Mouse (Mus musculus) midbrain, embryonic 11.5 days (tissue): ENCODE measurements around the gene Rbms3. TPM values are rescaled to one million over a fixed set of nuclear protein-coding genes. Genes with fewer than 3 reads are reported as not detected.

Experiments used
- ATAC-seq: fragments of 200-750 bp; cut with Nextera tagmentation; 2 replicates; pipeline ENCODE4 v1.8.0; 2017; ENCODE audit warnings: moderate TSS enrichment, moderate library complexity; ENCODE audit not compliant: low FRiP score
- DNase-seq: peaks from one replicate; pipeline ENCODE4 v3.0.0; 2015; ENCODE audit warnings: low spot score; ENCODE audit errors: missing footprints
- H3K27ac ChIP-seq: fragments of 300-500 bp; sonication (generic); 2 replicates; pipeline ENCODE4 v1.5.1; 2014; ENCODE audit warnings: low read depth, low read length
- H3K27me3 ChIP-seq: fragments of 300-500 bp; sonication (generic); 2 replicates; pipeline ENCODE4 v1.6.1; 2014; ENCODE audit warnings: mild to moderate bottlenecking, low read length, moderate library complexity, mixed read lengths; ENCODE audit not compliant: control insufficient read depth, insufficient read depth
- H3K36me3 ChIP-seq: fragments of 300-500 bp; sonication (generic); 2 replicates; pipeline ENCODE4 v1.6.1; 2014; ENCODE audit warnings: mild to moderate bottlenecking, low read length, moderate library complexity, mixed read lengths; ENCODE audit not compliant: control insufficient read depth, insufficient read depth
- H3K4me1 ChIP-seq: fragments of 300-500 bp; sonication (generic); 2 replicates; pipeline ENCODE4 v1.6.1; 2014; ENCODE audit warnings: low read length; ENCODE audit not compliant: control insufficient read depth, insufficient read depth
- H3K4me2 ChIP-seq: fragments of 300-500 bp; sonication (generic); 2 replicates; pipeline ENCODE4 v1.6.1; 2014; ENCODE audit warnings: mild to moderate bottlenecking, moderate library complexity
- H3K4me3 ChIP-seq: fragments of 300-500 bp; sonication (generic); 2 replicates; pipeline ENCODE4 v1.5.1; 2014; ENCODE audit warnings: low read depth, low read length
- H3K9ac ChIP-seq: fragments of 300-500 bp; sonication (generic); 2 replicates; pipeline ENCODE4 v1.6.1; 2014; ENCODE audit warnings: low read length
- H3K9me3 ChIP-seq: fragments of 300-500 bp; sonication (generic); 2 replicates; pipeline ENCODE4 v1.6.1; 2016; ENCODE audit warnings: low read length; ENCODE audit not compliant: control insufficient read depth
- WGBS: fragments of 180-500 bp; shearing (Covaris S2); extraction: QIAGEN DNeasy Blood & Tissue Kit; methylation state at CpG from one replicate; pipeline ENCODE4 v1.1.7; 2014; 5-methylcytosine and 5-hydroxymethylcytosine counted together
- polyA plus RNA-seq: library from polyadenylated mRNA; unstranded; fragments of >200 nt; fragmentation: Nextera tagmentation; extraction: Ambion mirVana; gene quantifications from 2 replicates; pipeline ENCODE4 v1.2.1, GENCODE M21; 2014

Rbms3 gene
- polyA plus RNA-seq, 1 experiment from 2014 or later: 13.6 TPM

GRCm38 (mm10) chr9:117373164-117373741 lies 256.5 kb downstream of the Rbms3 start:
- WGBS: 73% methylated on average over 7 of the region's 7 CpGs
- no peak for ATAC-seq
- no peaks in the 10 kb centered on the region for H3K36me3 ChIP-seq
- no peak overlapping the region for H3K4me3 ChIP-seq
- no peaks in the 10 kb centered on the region for H3K4me1 ChIP-seq
- no peak overlapping the region for H3K9ac ChIP-seq
- no peak overlapping the region for H3K27ac ChIP-seq
- DNase-seq: peak; percentile 75
- H3K4me2 ChIP-seq: no peak overlapping the region
- H3K27me3 ChIP-seq: no peaks in the 10 kb centered on the region
- H3K9me3 ChIP-seq: no peaks in the 10 kb centered on the region

- whole genome bisulfite sequencing: 87% methylated on average over 5 of the region's 5 CpGs
- DNase-seq (no peak), ATAC-seq (no peak)
- Histone ChIP-seq H3K4me1 (no peaks in the 10 kb centered on the region), H3K9ac (no peak overlapping the region), H3K4me3 (no peak overlapping the region), H3K4me2 (no peak overlapping the region), H3K36me3 (no peaks in the 10 kb centered on the region), H3K27ac (no peak overlapping the region), H3K9me3 (no peaks in the 10 kb centered on the region), H3K27me3 (no peaks in the 10 kb centered on the region)
These were observed 257.7 kb downstream of the Rbms3 start for GRCm38 (mm10) chr9:117371980-117372379.

GRCm38 (mm10) chr9:117370086-117370485 lies 259.6 kb downstream of the Rbms3 start:
- no peak overlapping the region for H3K4me3 ChIP-seq
- no peak overlapping the region for H3K4me2 ChIP-seq
- H3K27ac ChIP-seq: no peak overlapping the region
- no peaks in the 10 kb centered on the region for H3K27me3 ChIP-seq
- ATAC-seq (no peak), DNase-seq (peak; percentile 68)
- H3K9me3 ChIP-seq: no peaks in the 10 kb centered on the region
- no peaks in the 10 kb centered on the region for H3K36me3 ChIP-seq
- WGBS: 94% methylated on average over 6 of the region's 6 CpGs
- no peaks in the 10 kb centered on the region for H3K4me1 ChIP-seq
- no peak overlapping the region for H3K9ac ChIP-seq

DNA sequence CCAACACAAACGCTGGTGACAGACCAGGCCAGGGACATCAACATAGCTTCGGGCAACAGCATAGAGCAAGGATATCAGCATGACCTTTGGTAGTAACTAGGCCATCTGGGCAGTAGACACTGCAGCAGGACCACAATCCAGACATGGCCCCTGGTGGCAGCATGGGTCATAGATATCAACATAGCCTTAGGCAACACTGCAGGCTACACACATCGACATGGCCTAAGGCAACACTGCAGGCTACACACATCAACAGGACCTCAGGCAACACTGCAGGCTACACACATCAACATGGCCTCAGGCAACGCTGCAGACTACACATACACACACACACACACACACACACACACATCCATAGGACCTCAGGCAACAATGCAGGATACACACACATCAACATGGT lies 261.7 kb downstream of the Rbms3 start:
- Histone ChIP-seq H3K9me3 (no peaks in the 10 kb centered on the region), H3K9ac (no peak overlapping the region), H3K27me3 (no peaks in the 10 kb centered on the region), H3K4me2 (no peak overlapping the region), H3K36me3 (no peaks in the 10 kb centered on the region), H3K4me3 (no peak overlapping the region), H3K27ac (no peak overlapping the region), H3K4me1 (0 out of 2 replicates have a peak, but pooled peaks cover 2% of the 10 kb centered on the region)
- WGBS: 97% methylated on average over 4 of the region's 4 CpGs
- ATAC-seq (no peak), DNase-seq (peak; percentile 75)

- H3K27ac ChIP-seq: no peak overlapping the region
- no peak overlapping the region for H3K4me2 ChIP-seq
- DNase-seq (no peak), ATAC-seq (no peak)
- no peak overlapping the region for H3K9ac ChIP-seq
- WGBS: 37% methylated on average over 3 of the region's 3 CpGs
- no peaks in the 10 kb centered on the region for H3K9me3 ChIP-seq
- peaks cover 11% of the 10 kb centered on the region; the same call in 1 of the 2 replicates for H3K4me1 ChIP-seq
- H3K27me3 ChIP-seq: no peaks in the 10 kb centered on the region
- no peak overlapping the region for H3K4me3 ChIP-seq
- H3K36me3 ChIP-seq: no peaks in the 10 kb centered on the region
These were observed 265.1 kb downstream of the Rbms3 start for GRCm38 (mm10) chr9:117364610-117365009.

GRCm38 (mm10) chr9:117361431-117361830 lies 268.3 kb downstream of the Rbms3 start:
- no peaks in the 10 kb centered on the region for H3K27me3 ChIP-seq
- ATAC-seq: no peak
- H3K4me3 ChIP-seq: no peak overlapping the region
- H3K9ac ChIP-seq: no peak overlapping the region
- DNase-seq: no peak
- no peak overlapping the region for H3K27ac ChIP-seq
- no peaks in the 10 kb centered on the region for H3K9me3 ChIP-seq
- WGBS: 22% methylated on average over 5 of the region's 5 CpGs
- no peak overlapping the region for H3K4me2 ChIP-seq
- H3K4me1 ChIP-seq: peaks cover 23% of the 10 kb centered on the region
- no peaks in the 10 kb centered on the region for H3K36me3 ChIP-seq

GRCm38 (mm10) chr9:117356764-117357442 lies 272.8 kb downstream of the Rbms3 start:
- H3K4me3 ChIP-seq: no peak overlapping the region
- H3K36me3 ChIP-seq: no peaks in the 10 kb centered on the region
- DNase-seq: peak; percentile 95
- H3K27me3 ChIP-seq: no peaks in the 10 kb centered on the region
- no peak overlapping the region; the same call in 1 of the 2 replicates for H3K9ac ChIP-seq
- WGBS: 9% methylated on average over 9 of the region's 9 CpGs
- no peaks in the 10 kb centered on the region for H3K9me3 ChIP-seq
- ATAC-seq: peak; percentile 93
- peak overlapping the region; percentile 30; the same call in 1 of the 2 replicates for H3K27ac ChIP-seq
- peaks cover 18% of the 10 kb centered on the region for H3K4me1 ChIP-seq
- H3K4me2 ChIP-seq: no peak overlapping the region; the same call in 1 of the 2 replicates

DNA sequence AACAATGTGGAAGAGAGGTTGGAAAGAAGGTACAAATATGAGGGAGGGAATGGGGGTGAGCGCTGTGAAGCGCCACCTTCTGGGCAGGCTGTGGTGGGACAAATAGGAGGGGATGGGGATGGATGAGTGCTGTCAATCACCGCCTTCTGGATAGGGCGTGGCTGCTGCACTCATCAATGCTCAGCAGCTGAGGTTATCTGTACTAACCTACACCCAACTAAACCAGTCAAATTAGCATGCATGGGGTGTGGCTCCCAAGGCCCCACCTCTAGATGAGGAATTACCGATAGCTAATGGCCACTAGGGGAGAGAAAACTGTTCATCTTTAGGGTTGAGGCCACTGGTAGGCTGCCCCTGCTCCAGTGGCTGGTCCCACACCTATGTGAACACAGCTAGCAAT lies 274.2 kb downstream of the Rbms3 start:
- H3K4me3 ChIP-seq: no peak overlapping the region
- no peaks in the 10 kb centered on the region for H3K27me3 ChIP-seq
- peaks cover 13% of the 10 kb centered on the region for H3K4me1 ChIP-seq
- no peak overlapping the region for H3K9ac ChIP-seq
- no peaks in the 10 kb centered on the region for H3K36me3 ChIP-seq
- WGBS: 63% methylated on average over 5 of the region's 5 CpGs
- DNase-seq (peak; percentile 81), ATAC-seq (no peak)
- no peak overlapping the region for H3K27ac ChIP-seq
- H3K4me2 ChIP-seq: no peak overlapping the region
- H3K9me3 ChIP-seq: no peaks in the 10 kb centered on the region

DNA sequence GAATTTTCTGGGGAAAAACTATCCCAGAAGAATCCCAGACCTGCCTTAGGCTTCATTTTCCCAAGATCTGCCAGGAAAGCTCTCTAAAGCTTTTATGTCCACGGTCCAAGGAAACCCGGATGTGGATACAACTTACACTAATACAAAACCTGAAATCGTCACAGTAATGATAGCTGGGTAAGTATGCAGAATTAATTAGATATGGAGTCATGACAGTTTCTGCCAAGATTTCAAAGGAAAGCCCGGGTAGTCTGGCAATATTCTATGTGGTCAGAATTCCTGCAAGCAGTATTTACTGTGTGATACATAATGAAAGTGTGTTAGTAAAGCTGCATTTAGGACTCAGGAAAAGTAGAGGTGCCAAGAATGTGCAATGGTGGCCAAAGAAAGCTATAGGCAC lies 287.4 kb downstream of the Rbms3 start:
- Histone ChIP-seq H3K36me3 (no peaks in the 10 kb centered on the region), H3K4me1 (no peaks in the 10 kb centered on the region), H3K27ac (no peak overlapping the region), H3K4me3 (no peak overlapping the region), H3K4me2 (no peak overlapping the region), H3K9me3 (no peaks in the 10 kb centered on the region), H3K27me3 (no peaks in the 10 kb centered on the region), H3K9ac (no peak overlapping the region)
- DNase-seq (no peak), ATAC-seq (no peak)
- 89% methylated on average over 4 of the region's 4 CpGs for WGBS
